8 mouse cellular contexts compared by ENCODE assay signal in the genomic region with DNA sequence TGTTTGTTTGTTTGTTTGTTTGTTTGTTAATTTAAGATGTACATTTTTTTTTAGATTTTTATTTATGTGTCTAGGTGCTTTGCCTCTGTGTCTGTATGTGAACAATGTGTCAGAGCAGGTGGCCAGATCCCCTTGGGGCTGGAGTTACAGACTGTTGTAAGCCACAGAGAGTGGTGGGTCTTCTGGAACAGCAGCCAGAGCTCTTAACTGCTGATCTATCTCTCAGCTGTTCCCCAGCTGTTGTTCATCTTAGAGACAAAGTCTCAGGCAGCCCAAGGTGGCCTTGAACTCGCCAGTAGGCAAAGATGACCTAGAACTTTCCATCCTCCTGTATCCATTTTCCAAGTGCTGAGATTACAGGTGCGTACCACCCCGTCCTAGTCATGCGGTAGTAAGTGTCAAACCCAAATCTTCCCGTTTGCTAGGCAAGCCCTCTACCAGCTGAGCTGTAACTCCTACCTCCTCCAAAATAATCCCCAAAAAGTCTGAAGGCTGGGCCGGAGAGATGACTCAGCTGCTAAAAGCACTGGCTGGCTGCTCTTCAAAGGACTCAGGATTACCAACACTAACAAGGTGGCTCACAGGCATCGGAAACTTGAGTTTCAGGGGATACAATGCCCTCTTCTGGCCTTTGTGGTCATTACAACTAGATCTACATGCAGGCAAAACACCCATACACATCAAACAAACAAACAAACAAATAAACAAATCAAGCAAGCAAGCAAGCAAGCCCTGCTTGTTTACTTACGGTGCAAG. TPM values are rescaled to one million over a fixed set of nuclear protein-coding genes. Genes with fewer than 3 reads are reported as not detected.
DNase-seq lines count a peak whose midpoint lies in the region; ATAC-seq and TF ChIP-seq lines count a peak whose summit lies in the region.

No protein-coding gene starts in this region.

- 41% methylated on average over 8 of the region's 8 CpGs for WGBS in forebrain, embryonic 14.5 days
- 46% methylated on average over 8 of the region's 8 CpGs for WGBS in forebrain, embryonic 15.5 days
- WGBS in limb, embryonic 14.5 days, result 43% methylated on average over 8 of the region's 8 CpGs

- no peaks in the 10 kb centered on the region for H3K9me3 ChIP-seq in forebrain, embryonic 14.5 days (replicated peaks; ENCODE audit: control insufficient read depth, low read length)
- H3K9me3 ChIP-seq in forebrain, embryonic 15.5 days, result no peaks in the 10 kb centered on the region
- H3K9me3 ChIP-seq in limb, embryonic 14.5 days (ENCODE audit: control insufficient read depth, low read length), result no peaks in the 10 kb centered on the region

- 0 out of 2 replicates have a peak, but pooled peaks have one; percentile 20 for TF ChIP-seq CTCF in bone marrow macrophage, adult 2 months (IDR thresholded peaks at IDR 0.05; ENCODE audit: low read depth, low read length)

- no peak for TF ChIP-seq POLR2A in bone marrow macrophage, adult 2 months (IDR thresholded peaks at IDR 0.05; ENCODE audit: borderline replicate concordance, low read depth, low read length)
- no peak for TF ChIP-seq POLR2A in limb, embryonic 14.5 days (IDR thresholded peaks at IDR 0.05; ENCODE audit: borderline replicate concordance, extremely low read depth, insufficient read depth, insufficient read length)

- peak; percentile 84 for DNase-seq in forebrain, embryonic 14.5 days (ENCODE audit: low spot score)
- peak; percentile 92 for DNase-seq in CD4-positive, CD25-positive, alpha-beta regulatory T cell, adult 2 months (ENCODE audit: low read depth, low spot score)
- DNase-seq in kidney, adult 8-10 months, result peak; percentile 60 to 73
- peak; percentile 75 for DNase-seq in limb, embryonic 14.5 days (ENCODE audit: low spot score)
- peak; percentile 83 for DNase-seq in right cerebral cortex, adult 18-20 months

- H3K4me2 ChIP-seq in forebrain, embryonic 14.5 days (ENCODE audit: low read length), result no peak overlapping the region
- H3K4me2 ChIP-seq in forebrain, embryonic 15.5 days (replicated peaks), result no peak overlapping the region
- no peak overlapping the region for H3K4me2 ChIP-seq in limb, embryonic 14.5 days (replicated peaks; ENCODE audit: low read depth, low read length, severe bottlenecking)

- no peak overlapping the region for H3K4me3 ChIP-seq in forebrain, embryonic 14.5 days (ENCODE audit: low read depth, low read length)
- H3K4me3 ChIP-seq in forebrain, embryonic 15.5 days, result no peak overlapping the region
- H3K4me3 ChIP-seq in bone marrow macrophage, adult 2 months (ENCODE audit: insufficient read depth, low read length), result no peak overlapping the region
- no peak overlapping the region for H3K4me3 ChIP-seq in limb, embryonic 14.5 days (replicated peaks; ENCODE audit: low read length)

- H3K4me1 ChIP-seq in forebrain, embryonic 14.5 days (ENCODE audit: control insufficient read depth, insufficient read depth, low read length), result no peaks in the 10 kb centered on the region
- no peaks in the 10 kb centered on the region for H3K4me1 ChIP-seq in forebrain, embryonic 15.5 days
- peaks cover 26% of the 10 kb centered on the region for H3K4me1 ChIP-seq in bone marrow macrophage, adult 2 months (ENCODE audit: control insufficient read depth, insufficient read depth, low read length)
- H3K4me1 ChIP-seq in limb, embryonic 14.5 days (ENCODE audit: control insufficient read depth, insufficient read depth, low read length), result no peaks in the 10 kb centered on the region

- no peak overlapping the region for H3K9ac ChIP-seq in forebrain, embryonic 14.5 days (ENCODE audit: low read length)
- H3K9ac ChIP-seq in forebrain, embryonic 15.5 days (replicated peaks), result no peak overlapping the region
- H3K9ac ChIP-seq in limb, embryonic 14.5 days (ENCODE audit: low read depth, low read length, severe bottlenecking), result no peak overlapping the region

- no peak for ATAC-seq in forebrain, embryonic 14.5 days
- no peak for ATAC-seq in forebrain, embryonic 15.5 days (replicated peaks)
- peak; percentile 93 for ATAC-seq in erythroblast, adult 5-6 weeks (replicated peaks; ENCODE audit: low FRiP score, poor library complexity, severe bottlenecking)
- peak; percentile 34 for ATAC-seq in limb, embryonic 14.5 days (ENCODE audit: low FRiP score, low read depth)

- H3K27me3 ChIP-seq in forebrain, embryonic 14.5 days (replicated peaks; ENCODE audit: control insufficient read depth, insufficient read depth, low read length), result no peaks in the 10 kb centered on the region
- 0 out of 2 replicates have a peak, but pooled peaks cover 4% of the 10 kb centered on the region for H3K27me3 ChIP-seq in forebrain, embryonic 15.5 days
- H3K27me3 ChIP-seq in limb, embryonic 14.5 days (ENCODE audit: control insufficient read depth, insufficient read depth, low read length), result no peaks in the 10 kb centered on the region

- no peaks in the 10 kb centered on the region for H3K36me3 ChIP-seq in forebrain, embryonic 14.5 days (ENCODE audit: control insufficient read depth, insufficient read depth, low read length)
- H3K36me3 ChIP-seq in forebrain, embryonic 15.5 days, result no peaks in the 10 kb centered on the region
- H3K36me3 ChIP-seq in limb, embryonic 14.5 days (ENCODE audit: control insufficient read depth, insufficient read depth, low read length), result no peaks in the 10 kb centered on the region

- no peak overlapping the region for H3K27ac ChIP-seq in forebrain, embryonic 14.5 days (ENCODE audit: low read depth, low read length)
- H3K27ac ChIP-seq in forebrain, embryonic 15.5 days (replicated peaks), result no peak overlapping the region
- 0 out of 2 replicates have a peak overlapping the region, but pooled peaks have one; percentile 23 for H3K27ac ChIP-seq in bone marrow macrophage, adult 2 months (ENCODE audit: insufficient read depth, low read depth, low read length)
- H3K27ac ChIP-seq in limb, embryonic 14.5 days (replicated peaks; ENCODE audit: low read depth, low read length), result no peak overlapping the region

RNA-seq across cellular contexts. Expression of a gene that starts 8.2 kb away (rescaled TPM):
- polyA plus RNA-seq in forebrain, embryonic 14.5 days (2014; fragmentation: Nextera tagmentation; extraction: Ambion mirVana), result 81.7 and 102 TPM in 2 replicates
- polyA plus RNA-seq in forebrain, embryonic 15.5 days (2015; fragmentation: Nextera tagmentation; extraction: Ambion mirVana), result 118 and 124 TPM in 2 replicates
- 48.7 and 51.2 TPM in 2 replicates for polyA plus RNA-seq in bone marrow macrophage, adult 2 months (2012; ENCODE audit: insufficient read depth, insufficient read length, missing spikeins)
- 13.6 and 24.0 TPM in 2 replicates for total RNA-seq in erythroblast, adult 5-6 weeks (2015; ENCODE audit: low replicate concordance)
- total RNA-seq in erythroblast, adult 5-6 weeks (2017; ENCODE audit: low replicate concordance), result 29.5 and 46.3 TPM in 2 replicates
- polyA plus RNA-seq in limb, embryonic 14.5 days (2012; rRNA removed), result 64.0 and 71.4 TPM in 2 replicates
- 88.8 and 96.5 TPM in 2 replicates for polyA plus RNA-seq in limb, embryonic 14.5 days (2014; fragmentation: Nextera tagmentation; extraction: Ambion mirVana)

RNA-seq across cellular contexts. Expression of a gene that starts 10.7 kb away (rescaled TPM):
- 23.2 and 27.8 TPM in 2 replicates for polyA plus RNA-seq in forebrain, embryonic 14.5 days (2014; fragmentation: Nextera tagmentation; extraction: Ambion mirVana)
- polyA plus RNA-seq in forebrain, embryonic 15.5 days (2015; fragmentation: Nextera tagmentation; extraction: Ambion mirVana), result 41.3 and 42.8 TPM in 2 replicates
- 20.4 TPM in 2 replicates for polyA plus RNA-seq in bone marrow macrophage, adult 2 months (2012; ENCODE audit: insufficient read depth, insufficient read length, missing spikeins)
- total RNA-seq in erythroblast, adult 5-6 weeks (2015; ENCODE audit: low replicate concordance), result 14.2 and 21.5 TPM in 2 replicates
- 21.6 and 32.3 TPM in 2 replicates for total RNA-seq in erythroblast, adult 5-6 weeks (2017; ENCODE audit: low replicate concordance)
- polyA plus RNA-seq in limb, embryonic 14.5 days (2012; rRNA removed), result 45.2 and 50.2 TPM in 2 replicates
- polyA plus RNA-seq in limb, embryonic 14.5 days (2014; fragmentation: Nextera tagmentation; extraction: Ambion mirVana), result 36.5 and 39.2 TPM in 2 replicates

RNA-seq across cellular contexts. Expression of a gene that starts 58.5 kb away (rescaled TPM):
- polyA plus RNA-seq in forebrain, embryonic 14.5 days (2014; fragmentation: Nextera tagmentation; extraction: Ambion mirVana), result 4.9 and 5.9 TPM in 2 replicates
- 7.2 and 7.3 TPM in 2 replicates for polyA plus RNA-seq in forebrain, embryonic 15.5 days (2015; fragmentation: Nextera tagmentation; extraction: Ambion mirVana)
- polyA plus RNA-seq in bone marrow macrophage, adult 2 months (2012; ENCODE audit: insufficient read depth, insufficient read length, missing spikeins), result 91.4 and 108 TPM in 2 replicates
- 28.6 and 31.9 TPM in 2 replicates for total RNA-seq in erythroblast, adult 5-6 weeks (2015; ENCODE audit: low replicate concordance)
- total RNA-seq in erythroblast, adult 5-6 weeks (2017; ENCODE audit: low replicate concordance), result 40.6 and 42.5 TPM in 2 replicates
- polyA plus RNA-seq in limb, embryonic 14.5 days (2012; rRNA removed), result 10.6 and 11.9 TPM in 2 replicates
- 7.8 and 9.5 TPM in 2 replicates for polyA plus RNA-seq in limb, embryonic 14.5 days (2014; fragmentation: Nextera tagmentation; extraction: Ambion mirVana)

Comparison
In these comparisons a context has a peak if more than half of its experiments do, and no peak if none do; other contexts are left out.
1. ATAC-seq: peak in erythroblast, adult 5-6 weeks (single experiment) and limb, embryonic 14.5 days (single experiment); none in forebrain, embryonic 14.5 days (single experiment) and forebrain, embryonic 15.5 days (single experiment).
2. Peak in every context shown above with its lines, with median percentiles within 50 percentile points of each other: DNase-seq.